Mouse (Mus musculus) left cerebral cortex, postnatal 14 days (tissue): Measurements from ENCODE around the gene Tgfb1i1. TPM values are rescaled to one million over a fixed set of nuclear protein-coding genes. Genes with fewer than 3 reads are reported as not detected.

Experiments used
- DNase-seq, 2 experiments: peaks; one replicate each; pipeline ENCODE4 v3.0.0; 2021 to 2022; ENCODE audit warnings: low spot score in 2 of 2, mixed read lengths in 1 of 2
- intact Hi-C: fragments of 180-260 bp; cut with DNase I; formaldehyde crosslinking; loops from one replicate; pipeline ENCODE4 v1.15.1; 2025
- total RNA-seq, 2 experiments: library from RNA; stranded (reverse); gene quantifications; 2 replicates each; pipeline ENCODE4 v1.2.3; 2021

Tgfb1i1 gene
- total RNA-seq, 2 experiments from 2014 or later: 27.1 to 27.4 TPM

DNA sequence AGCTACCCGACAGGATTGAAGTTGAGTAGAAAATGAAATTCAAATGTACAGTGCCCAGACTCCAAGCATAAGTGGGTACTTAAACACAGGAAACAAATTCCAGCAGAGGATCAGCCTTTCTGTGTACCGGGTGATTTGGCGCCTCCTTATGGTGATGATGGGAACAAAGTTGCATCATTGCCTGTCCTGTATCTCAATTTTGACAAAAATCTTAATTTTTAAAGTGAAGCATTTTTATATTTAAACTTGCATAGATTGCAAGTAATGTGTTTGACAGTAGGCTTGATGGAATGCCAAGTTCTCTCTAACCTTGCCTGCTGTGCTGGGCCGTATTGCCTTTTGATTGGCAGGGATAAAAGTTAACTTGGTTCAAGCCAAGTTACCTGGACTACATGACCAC lies 7.6 kb upstream of the Tgfb1i1 start:
- no peak for DNase-seq

DNA sequence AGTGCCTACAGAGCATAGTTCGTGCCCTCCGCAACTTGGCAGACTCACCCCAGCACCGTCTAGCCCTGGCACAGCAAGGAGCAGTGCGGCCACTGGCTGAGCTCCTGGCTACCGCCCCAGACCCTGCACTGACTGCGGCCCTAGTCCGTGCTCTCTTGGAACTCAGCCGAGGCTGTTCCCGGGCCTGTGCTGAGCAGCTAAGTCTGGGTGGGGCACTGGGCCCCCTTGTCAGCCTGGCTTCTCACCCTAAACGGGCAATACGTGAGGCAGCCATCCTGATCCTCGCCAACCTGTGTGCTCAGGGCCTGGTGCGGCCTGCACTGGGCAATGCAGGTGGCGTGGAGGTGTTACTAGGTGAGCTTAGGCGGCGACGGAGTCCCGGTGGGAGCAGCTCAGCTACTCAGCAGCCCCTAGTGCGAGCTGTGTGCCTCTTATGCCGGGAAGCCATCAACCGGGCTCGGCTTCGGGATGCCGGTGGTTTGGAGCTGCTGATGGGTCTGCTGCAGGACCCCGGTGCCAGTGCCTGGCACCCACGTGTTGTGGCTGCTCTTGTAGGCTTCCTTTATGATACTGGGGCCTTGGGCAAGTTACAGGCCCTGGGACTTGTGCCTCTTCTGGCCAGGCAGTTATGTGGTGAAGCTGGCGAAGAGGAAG lies 6.4 kb upstream of the Tgfb1i1 start:
- DNase-seq: no peak
- intact Hi-C loops: no loop called here

More for the DNA sequence above, 7.6 kb upstream of the Tgfb1i1 start:
- intact Hi-C loops: loop anchor here (2.0 to 5.0 kb wide), 2 partner anchors 106 to 463 kb away; no protein-coding TSS in a partner anchor

DNA sequence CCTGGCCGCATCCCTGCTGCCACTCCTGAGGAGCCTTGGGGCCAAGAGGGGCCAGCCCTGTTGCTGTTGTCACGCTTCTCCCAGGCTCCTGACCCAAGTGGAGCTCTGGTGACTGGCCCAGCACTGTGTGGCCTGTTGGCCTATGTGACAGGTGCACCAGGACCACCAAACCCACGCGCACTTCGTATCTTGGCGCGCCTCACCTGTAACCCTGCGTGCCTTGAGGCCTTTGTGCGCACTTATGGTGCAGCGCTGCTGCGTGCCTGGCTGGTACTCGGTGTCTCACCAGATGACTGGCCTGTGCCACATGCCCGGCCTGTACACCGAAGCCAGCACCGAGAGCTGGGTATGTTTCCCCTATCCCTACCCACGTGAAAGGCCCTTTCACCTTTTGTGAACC lies 4.3 kb upstream of the Tgfb1i1 start:
- DNase-seq: no peak
- intact Hi-C loops: no loop called here

DNA sequence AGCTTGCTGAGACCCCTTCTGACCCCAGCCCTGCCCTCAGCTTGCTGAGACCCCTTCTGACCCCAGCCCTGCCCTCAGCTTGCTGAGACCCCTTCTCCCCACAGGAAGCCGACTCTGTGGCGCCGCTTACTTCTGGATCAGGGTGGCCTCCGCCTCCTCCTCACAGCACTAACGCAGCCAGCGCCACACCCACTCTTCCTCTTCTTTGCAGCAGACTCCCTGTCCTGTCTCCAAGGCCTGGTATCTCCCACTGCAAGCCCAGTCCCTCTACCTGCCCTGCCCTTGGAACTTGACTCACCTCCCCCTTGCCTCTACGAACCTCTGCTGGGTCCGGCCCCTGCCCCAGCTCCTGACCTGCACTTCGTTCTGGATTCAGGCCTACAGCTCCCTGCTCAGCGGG lies 2.7 kb upstream of the Tgfb1i1 start:
- no peak for DNase-seq
- intact Hi-C loops: no loop called here

DNA sequence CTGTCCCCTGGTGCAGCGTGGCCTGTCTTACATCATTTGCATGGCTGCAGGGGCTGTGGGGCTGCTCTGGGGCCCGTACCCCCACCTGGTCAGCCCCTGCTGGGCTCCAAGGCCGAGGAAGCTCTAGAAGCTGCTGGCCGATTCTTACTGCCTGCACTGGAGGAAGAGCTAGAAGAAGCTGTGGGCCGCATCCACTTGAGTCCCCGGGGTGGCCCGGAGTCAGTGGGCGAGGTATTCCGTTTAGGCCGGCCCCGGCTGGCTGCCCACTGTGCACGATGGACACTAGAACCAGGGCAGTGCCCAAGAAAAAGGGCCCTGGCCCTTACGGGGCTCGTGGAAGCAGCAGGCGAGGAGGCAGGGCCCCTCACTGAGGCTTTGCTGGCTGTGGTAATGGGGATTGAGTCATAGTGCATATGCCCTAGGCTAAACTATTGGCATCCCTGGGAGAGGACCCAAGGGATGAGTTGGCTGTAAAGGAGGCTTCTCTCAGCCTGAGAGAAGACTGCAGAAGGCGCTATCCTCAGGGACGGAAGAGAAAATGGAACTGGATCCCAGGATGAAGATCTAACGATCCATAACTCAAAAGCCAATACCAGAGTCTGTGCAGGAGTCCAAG lies 2.1 kb upstream of the Tgfb1i1 start:
- intact Hi-C loops: loop anchor here (5.0 kb wide), 2 partner anchors 53 to 463 kb away; partner anchors contain the start of gene BC017158
- no peak for DNase-seq

DNA sequence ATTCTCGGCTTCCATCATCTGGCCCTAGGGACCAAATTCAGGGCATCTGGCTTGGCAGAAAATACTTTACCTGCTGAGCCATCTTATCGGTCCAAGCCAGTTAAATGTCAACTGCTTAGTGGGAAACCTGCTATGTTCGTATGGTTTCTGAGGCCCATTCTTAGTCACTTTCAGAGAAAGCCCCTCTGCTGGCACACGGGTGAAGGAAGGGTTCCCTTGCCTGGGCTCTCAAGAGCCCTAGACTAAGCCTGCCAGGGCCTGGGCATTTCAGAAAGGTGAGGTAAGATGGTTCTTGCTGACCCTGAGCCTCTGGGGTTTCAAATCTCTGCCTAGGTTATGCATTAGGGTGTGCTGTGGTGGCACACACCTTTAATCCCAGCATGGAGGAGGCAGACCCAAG lies 1.1 kb upstream of the Tgfb1i1 start:
- DNase-seq: no peak
- intact Hi-C loops: loop anchor here (5.0 kb wide), 2 partner anchors 52 to 462 kb away; partner anchors contain the start of gene BC017158

DNA sequence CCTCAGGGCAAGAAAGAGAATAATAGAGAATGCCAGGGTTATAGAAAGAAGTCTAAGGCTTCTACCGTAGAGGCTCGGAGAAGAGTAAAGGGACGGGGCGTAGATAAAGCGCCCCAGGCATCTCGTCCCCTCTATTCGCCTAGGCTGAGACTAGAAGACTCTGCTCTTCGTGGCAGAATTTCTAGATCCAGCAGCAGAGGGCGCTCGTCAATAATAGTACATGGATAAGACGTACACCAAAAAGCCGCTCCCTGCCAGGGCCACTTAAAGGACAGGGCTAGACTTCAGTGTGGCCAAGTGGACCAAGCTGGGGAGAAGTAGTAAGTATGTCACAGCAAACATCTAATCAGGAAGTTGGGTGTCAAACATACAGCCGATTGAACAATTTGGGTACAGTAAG lies 831 bp downstream of the Tgfb1i1 start:
- peak; percentile 93 for DNase-seq
- intact Hi-C loops: loop anchor here (1.0 to 5.0 kb wide), 4 partner anchors 50 to 460 kb away; partner anchors contain the start of gene BC017158

DNA sequence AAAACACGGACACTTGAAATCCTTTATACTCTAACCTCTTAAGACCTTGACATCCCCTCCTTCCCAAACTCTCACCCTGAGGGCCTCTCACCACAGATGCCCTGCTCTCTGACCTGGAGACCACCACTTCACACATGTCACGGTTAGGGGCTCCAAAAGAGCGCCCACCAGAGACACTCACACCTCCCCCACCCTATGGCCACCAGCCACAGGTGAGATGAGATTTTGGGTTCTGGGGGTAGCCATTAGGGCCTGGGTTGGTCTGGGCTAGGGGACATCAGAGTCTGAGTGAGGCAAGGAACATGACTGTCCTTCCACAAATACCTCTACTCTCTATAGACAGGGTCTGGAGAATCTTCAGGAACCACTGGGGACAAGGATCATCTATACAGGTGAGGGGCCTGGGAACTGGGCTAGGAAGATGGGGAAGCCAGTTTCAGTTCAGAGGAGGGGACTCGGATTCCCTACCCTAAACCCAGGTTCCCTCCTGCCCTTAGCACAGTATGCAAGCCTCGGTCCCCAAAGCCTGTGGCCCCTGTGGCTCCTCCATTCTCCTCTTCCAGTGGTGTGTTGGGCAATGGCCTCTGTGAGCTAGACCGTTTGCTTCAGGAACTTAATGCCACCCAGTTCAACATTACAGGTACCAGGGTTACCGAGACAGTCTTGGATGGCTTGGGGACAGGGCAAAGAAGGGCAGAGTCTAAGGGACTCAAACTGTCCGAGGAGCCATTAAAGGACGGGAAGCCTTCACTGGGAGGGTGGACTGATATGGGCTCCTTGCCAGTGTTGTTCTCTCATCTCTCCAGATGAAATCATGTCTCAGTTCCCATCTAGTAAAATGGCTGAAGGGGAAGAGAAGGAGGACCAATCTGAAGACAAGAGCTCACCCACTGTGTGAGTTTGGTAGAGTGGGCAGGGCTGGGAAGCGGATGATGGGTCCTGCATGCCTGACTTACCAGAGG lies 1.8 kb downstream of the Tgfb1i1 start:
- intact Hi-C loops: loop anchor here (5.0 kb wide), 2 partner anchors 49 to 459 kb away; partner anchors contain the start of gene BC017158
- DNase-seq: no peak

DNA sequence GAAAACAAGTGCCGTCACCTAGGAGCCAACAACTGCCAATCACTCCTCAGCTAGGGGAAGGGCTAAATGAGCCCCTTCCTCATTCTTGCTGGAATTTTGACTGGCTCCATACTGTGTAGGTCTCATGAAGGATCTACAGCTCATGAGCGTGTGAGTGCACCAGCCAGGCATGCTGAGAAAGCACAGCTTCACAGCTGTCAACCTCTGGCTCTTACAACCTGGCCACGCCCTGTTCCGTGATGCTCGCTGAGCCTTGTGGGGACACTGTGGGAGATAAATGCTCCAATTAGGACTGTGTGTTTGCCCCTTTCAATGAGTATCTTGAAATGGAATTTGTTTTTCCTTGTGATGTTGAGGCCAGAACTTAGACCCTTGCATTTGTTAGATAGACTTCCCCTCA lies 3.4 kb downstream of the Tgfb1i1 start:
- intact Hi-C loops: loop anchor here (5.0 kb wide), 2 partner anchors 47 to 457 kb away; partner anchors contain the start of gene BC017158
- DNase-seq: no peak

DNA sequence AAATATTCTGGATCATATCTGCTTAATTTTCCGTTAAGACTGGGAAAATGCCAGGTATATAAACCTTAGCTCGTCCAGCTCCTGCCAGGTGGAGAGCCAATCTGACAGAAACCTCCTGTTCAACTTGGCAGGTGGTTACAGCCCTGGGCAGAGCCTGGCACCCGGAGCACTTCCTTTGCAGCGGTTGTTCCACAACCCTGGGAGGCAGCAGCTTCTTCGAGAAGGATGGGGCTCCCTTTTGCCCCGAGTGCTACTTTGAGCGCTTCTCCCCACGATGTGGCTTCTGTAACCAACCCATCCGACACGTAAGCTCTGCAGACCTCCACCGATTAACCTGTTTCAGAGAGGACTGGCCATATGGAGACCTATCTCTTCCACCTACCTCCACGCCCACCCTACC lies 5.3 kb downstream of the Tgfb1i1 start:
- intact Hi-C loops: no loop called here
- no peak for DNase-seq

DNA sequence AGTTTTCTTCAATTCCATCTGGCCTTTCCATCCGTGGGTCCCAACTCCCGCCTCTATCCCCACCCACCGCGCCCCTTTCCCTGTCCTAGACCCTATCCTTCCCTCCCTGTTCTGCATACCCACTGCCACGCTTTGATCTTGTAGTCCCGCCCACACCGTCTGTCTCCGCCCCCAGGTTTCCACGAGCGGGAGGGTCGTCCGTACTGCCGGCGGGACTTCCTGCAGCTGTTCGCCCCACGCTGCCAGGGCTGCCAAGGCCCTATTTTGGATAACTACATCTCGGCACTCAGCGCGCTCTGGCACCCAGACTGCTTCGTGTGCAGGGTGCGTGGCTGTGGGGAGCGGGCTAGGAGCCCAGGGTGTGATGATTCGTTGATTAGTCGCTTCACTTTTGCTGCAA lies 6.0 kb downstream of the Tgfb1i1 start:
- intact Hi-C loops: no loop called here
- DNase-seq: peak; percentile 75 to 87

DNA sequence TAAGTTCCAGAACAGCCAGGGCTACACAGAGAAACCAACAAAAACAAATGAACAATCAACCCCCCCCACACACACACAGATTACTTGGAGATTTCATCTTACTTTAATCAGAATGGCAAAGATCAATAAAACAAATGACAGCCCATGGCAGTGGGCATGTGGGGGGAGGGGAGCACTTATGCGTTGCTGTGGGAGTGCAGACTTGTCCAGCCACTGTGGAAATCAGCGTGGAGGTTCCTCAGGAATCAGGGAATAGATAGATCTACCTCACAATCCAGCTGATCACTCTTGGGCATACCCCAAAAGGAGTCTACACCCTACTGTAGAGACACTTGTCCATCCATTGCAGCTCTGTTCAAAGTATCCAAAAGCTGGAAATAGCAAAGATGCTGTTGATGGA lies 8.4 kb downstream of the Tgfb1i1 start:
- intact Hi-C loops: no loop called here
- DNase-seq: no peak

DNA sequence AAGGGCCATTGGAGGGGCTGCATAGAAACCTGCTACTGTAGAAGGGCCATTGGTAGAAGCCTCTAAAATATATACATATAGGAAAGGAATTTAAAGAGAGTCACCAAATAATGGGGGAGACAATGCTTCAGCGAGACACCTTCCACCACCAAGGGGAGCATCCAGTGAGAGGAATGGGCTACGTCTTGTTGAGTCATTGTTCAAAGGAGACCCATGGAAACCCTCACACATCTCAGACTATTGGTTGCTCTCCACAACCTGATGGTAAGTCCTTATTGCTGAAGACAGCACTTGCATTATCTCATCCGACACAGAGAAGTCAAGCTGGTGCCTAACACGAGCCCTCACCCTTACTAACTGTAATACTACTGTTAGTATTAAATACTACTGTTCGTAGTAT lies 9.1 kb downstream of the Tgfb1i1 start:
- intact Hi-C loops: no loop called here
- no peak for DNase-seq

DNA sequence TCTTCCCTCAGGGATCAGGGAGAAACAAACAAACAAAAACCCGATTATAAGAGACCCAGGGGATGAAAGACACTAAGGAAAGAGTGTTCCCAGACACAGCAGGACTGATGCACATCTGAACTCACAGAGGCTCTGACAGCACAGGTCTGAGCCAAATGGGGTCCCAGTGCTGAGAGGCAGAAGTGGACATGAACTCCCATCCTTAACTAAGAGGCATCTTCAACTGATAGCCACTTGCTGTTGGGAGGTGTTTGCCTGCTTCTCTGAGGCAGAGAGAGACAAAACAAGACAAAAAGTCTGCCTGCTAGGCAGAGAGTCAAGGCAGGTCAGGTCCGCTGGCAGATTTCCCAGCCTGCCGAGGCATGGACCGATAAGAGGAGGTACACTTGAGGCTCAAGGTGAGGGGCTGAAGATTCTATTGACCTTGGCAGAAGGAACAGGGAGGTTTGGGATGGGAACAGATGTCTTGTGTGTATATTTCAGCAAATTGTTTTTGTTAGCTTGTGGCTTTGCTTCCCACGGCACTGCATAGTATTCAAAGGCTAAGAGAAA lies 10.2 kb downstream of the Tgfb1i1 start:
- DNase-seq: no peak
- intact Hi-C loops: no loop called here

DNA sequence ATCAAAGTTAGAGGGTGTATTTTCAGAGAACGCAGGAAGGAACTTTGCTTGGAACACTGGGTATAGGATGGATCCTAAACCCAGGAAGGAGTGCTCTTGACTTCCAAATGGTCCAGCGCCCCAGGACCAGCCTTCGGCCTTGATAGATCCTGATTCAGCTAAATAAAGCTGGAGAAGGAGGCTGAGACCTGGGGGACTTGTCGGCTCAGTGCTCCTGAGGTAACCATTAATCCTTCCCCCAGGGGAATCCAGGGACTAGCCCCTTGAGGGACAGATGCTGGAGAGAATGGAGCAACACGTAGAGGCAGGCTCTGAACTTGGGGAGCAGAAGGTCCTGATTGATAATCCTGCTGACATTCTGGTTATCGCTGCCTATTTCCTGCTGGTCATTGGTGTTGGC lies 18.8 kb downstream of the Tgfb1i1 start, which contains the start of gene Slc5a2:
Gene Slc5a2, plus strand, starts transcription at position 247 of the 400 bp plus-strand sequence.
- intact Hi-C loops: no loop called here
- no peak for DNase-seq

DNA sequence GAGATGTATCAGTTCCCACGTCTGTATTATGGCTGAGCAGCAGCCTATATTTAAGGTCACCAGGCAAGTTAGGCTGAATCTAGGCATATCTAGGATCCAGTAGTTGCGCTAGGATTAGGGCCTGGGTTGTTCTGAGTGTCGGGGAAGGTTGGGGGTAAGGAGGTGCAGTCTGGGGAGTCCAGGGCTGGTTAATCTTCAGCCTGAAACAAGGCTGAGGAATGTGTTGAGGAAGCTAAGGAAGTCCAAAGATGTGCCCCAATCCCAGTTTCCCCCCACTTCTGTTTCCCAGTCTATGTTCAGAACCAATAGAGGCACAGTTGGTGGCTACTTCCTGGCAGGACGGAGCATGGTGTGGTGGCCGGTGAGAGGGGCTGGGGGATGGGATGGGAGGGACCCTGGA lies 19.4 kb downstream of the Tgfb1i1 start:
- no peak for DNase-seq
- intact Hi-C loops: no loop called here

DNA sequence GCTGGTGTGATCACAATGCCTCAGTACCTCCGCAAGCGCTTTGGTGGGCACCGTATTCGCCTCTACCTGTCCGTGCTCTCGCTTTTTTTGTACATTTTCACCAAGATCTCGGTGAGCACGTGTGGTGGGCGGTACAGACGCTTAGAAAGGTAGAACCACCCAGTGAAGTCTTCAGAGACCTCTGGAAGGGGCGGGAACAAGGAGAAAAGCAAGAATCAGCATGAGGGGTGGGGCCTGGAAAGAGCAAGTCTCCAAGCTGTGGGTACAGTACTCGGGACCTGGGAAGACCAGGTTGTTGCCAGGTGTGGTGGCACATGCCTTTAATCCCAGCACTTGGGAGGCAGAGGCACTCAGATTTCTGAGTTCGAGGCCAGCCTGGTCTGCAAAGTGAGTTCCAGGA lies 20.8 kb downstream of the Tgfb1i1 start:
- intact Hi-C loops: no loop called here
- no peak for DNase-seq

DNA sequence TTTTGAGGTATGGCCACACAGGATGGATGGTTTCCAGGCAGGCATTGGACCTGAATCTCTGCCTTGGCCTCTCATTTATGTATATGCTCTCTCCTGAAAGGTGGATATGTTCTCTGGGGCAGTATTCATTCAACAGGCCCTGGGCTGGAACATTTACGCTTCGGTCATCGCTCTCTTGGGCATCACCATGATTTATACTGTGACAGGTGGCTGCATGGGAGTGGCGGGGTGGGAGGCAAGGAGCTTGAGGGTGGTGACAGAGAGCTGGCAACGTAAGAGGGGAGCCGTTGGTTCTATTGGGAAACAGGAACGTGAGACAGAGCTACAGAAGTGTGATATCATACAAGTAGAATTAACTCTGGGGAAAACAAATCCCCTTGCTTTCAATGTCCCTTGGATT lies 21.2 kb downstream of the Tgfb1i1 start:
- DNase-seq: no peak
- intact Hi-C loops: no loop called here

DNA sequence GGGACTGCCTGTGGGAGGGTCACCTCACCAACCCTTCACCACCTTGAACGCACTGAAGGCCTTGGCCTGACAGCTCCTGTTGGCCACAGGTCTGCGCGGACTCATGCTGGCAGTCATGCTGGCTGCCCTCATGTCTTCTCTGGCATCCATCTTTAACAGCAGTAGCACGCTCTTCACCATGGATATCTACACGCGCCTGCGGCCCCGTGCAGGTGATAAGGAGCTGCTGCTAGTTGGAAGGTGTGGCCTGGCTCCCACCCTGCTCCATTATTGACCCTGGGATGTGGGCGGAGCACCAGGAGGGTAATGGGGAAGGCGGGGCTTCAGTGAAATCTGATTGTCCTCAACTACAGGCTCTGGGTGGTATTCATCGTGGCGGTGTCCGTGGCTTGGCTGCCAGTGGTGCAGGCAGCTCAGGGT lies 23.8 kb downstream of the Tgfb1i1 start:
- intact Hi-C loops: no loop called here

DNA sequence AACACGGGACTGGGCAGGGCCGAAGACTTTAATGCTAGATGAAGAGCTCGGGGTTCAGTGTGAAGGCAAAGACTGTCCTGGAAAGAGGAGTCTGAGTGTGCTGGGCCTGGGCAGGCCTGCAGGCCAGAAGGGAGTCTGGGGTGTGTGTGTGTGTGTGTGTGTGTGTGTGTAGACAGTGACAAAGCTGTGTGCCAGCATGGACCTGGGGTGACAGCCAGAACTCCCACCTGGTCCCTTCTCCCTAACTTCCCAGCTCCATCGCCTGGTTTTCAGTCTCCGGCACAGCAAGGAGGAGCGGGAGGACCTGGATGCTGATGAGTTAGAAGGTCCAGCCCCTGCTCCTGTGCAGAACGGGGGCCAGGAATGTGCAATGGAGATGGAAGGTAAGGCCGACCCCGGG lies 24.9 kb downstream of the Tgfb1i1 start:
- intact Hi-C loops: no loop called here
- no peak for DNase-seq

More for the DNA sequence above, 23.8 kb downstream of the Tgfb1i1 start:
- DNase-seq: no peak
